In genomic region chr8:98797445-98797844, GRCm38 (mm10) we compare ENCODE assay signal across 13 mouse cellular contexts.
DNase-seq lines count a peak whose midpoint lies in the region; ATAC-seq and TF ChIP-seq lines count a peak whose summit lies in the region.
"Had no signal": no experiment of that assay in that cellular context is flagged by ENCODE, and none has a peak within 500 bp of the region (broad histone marks: within the 10 kb centered on the region; RNA-seq: fewer than 3 reads in every experiment).

No protein-coding gene starts in this region.

- no peak overlapping the region for H3K4me3 ChIP-seq in limb, embryonic 14.5 days (replicated peaks; ENCODE audit: low read length)
- no peak overlapping the region for H3K4me3 ChIP-seq in limb, embryonic 10.5 days
- H3K4me3 ChIP-seq in cerebellum, adult 2 months (replicated peaks; ENCODE audit: insufficient read depth, low read depth, low read length), result no peak overlapping the region
- H3K4me3 ChIP-seq: heart, embryonic 13.5 days; hindbrain, embryonic 15.5 days; liver, embryonic 15.5 days had no signal

- H3K9ac ChIP-seq in limb, embryonic 14.5 days (ENCODE audit: low read depth, low read length, severe bottlenecking), result no peak overlapping the region
- H3K9ac ChIP-seq: heart, embryonic 13.5 days; hindbrain, embryonic 15.5 days; liver, embryonic 15.5 days had no signal

- no peak overlapping the region for H3K4me2 ChIP-seq in limb, embryonic 14.5 days (replicated peaks; ENCODE audit: low read depth, low read length, severe bottlenecking)
- H3K4me2 ChIP-seq: heart, embryonic 13.5 days; hindbrain, embryonic 15.5 days; liver, embryonic 15.5 days had no signal

- no peak overlapping the region for H3K27ac ChIP-seq in limb, embryonic 14.5 days (replicated peaks; ENCODE audit: low read depth, low read length)
- H3K27ac ChIP-seq in limb, embryonic 10.5 days, result no peak overlapping the region
- no peak overlapping the region for H3K27ac ChIP-seq in cerebellum, adult 2 months (ENCODE audit: insufficient read depth, low read length)
- H3K27ac ChIP-seq: heart, embryonic 13.5 days; hindbrain, embryonic 15.5 days; kidney, postnatal 0 days; liver, embryonic 15.5 days had no signal

- no peaks in the 10 kb centered on the region for H3K36me3 ChIP-seq in limb, embryonic 14.5 days (ENCODE audit: control insufficient read depth, insufficient read depth, low read length)
- no peaks in the 10 kb centered on the region for H3K36me3 ChIP-seq in limb, embryonic 10.5 days
- H3K36me3 ChIP-seq: heart, embryonic 13.5 days; hindbrain, embryonic 15.5 days; liver, embryonic 15.5 days had no signal

- DNase-seq in limb, embryonic 14.5 days (ENCODE audit: low spot score), result peak; percentile 3
- no peak for DNase-seq in limb, embryonic 10.5 days (ENCODE audit: low spot score)
- DNase-seq in cerebellum, adult 2 months, result peak; percentile 73 to 90
- DNase-seq in layer of hippocampus, adult 18-20 months (ENCODE audit: low spot score in 2 of 2), result peak; percentile 29 to 48
- DNase-seq in lung, postnatal 4 days, result peak; percentile 8 to 41
- DNase-seq in thymus, postnatal 36 days, result no peak
- DNase-seq: thymus, postnatal 14 days had no signal

- no peak for ATAC-seq in limb, embryonic 14.5 days (ENCODE audit: low FRiP score, low read depth)
- ATAC-seq in erythroblast, adult 5-6 weeks (replicated peaks; ENCODE audit: low FRiP score, poor library complexity, severe bottlenecking), result no peak

- TF ChIP-seq CTCF in cerebellum, adult 2 months (IDR thresholded peaks at IDR 0.05; ENCODE audit: borderline replicate concordance, insufficient read depth, low read depth, low read length), result no peak

- no peaks in the 10 kb centered on the region for H3K4me1 ChIP-seq in limb, embryonic 14.5 days (ENCODE audit: control insufficient read depth, insufficient read depth, low read length)
- H3K4me1 ChIP-seq in limb, embryonic 10.5 days, result no peaks in the 10 kb centered on the region
- H3K4me1 ChIP-seq in cerebellum, adult 2 months (ENCODE audit: control insufficient read depth, insufficient read depth, low read length), result no peaks in the 10 kb centered on the region
- H3K4me1 ChIP-seq: heart, embryonic 13.5 days; hindbrain, embryonic 15.5 days; liver, embryonic 15.5 days had no signal

- no peak for TF ChIP-seq POLR2A in limb, embryonic 14.5 days (IDR thresholded peaks at IDR 0.05; ENCODE audit: borderline replicate concordance, extremely low read depth, insufficient read depth, insufficient read length)
- TF ChIP-seq POLR2A in cerebellum, adult 2 months (IDR thresholded peaks at IDR 0.05; ENCODE audit: borderline replicate concordance, insufficient read depth, low read length), result no peak

- H3K27me3 ChIP-seq in limb, embryonic 14.5 days (ENCODE audit: control insufficient read depth, insufficient read depth, low read length), result no peaks in the 10 kb centered on the region
- H3K27me3 ChIP-seq in limb, embryonic 10.5 days (ENCODE audit: low read depth, poor library complexity, severe bottlenecking), result no peaks in the 10 kb centered on the region
- H3K27me3 ChIP-seq in cerebellum, adult 2 months (ENCODE audit: control insufficient read depth, insufficient read depth, low read length), result no peaks in the 10 kb centered on the region
- H3K27me3 ChIP-seq: CH12.LX; heart, embryonic 13.5 days; hindbrain, embryonic 15.5 days; liver, embryonic 15.5 days had no signal

- 76% methylated on average over 2 of the region's 2 CpGs for WGBS in limb, embryonic 14.5 days
- 81% methylated on average over 2 of the region's 2 CpGs for WGBS in limb, embryonic 10.5 days
- 6% methylated on average over 2 of the region's 2 CpGs for WGBS in cerebellum, adult 2 months

- no peaks in the 10 kb centered on the region for H3K9me3 ChIP-seq in limb, embryonic 14.5 days (ENCODE audit: control insufficient read depth, low read length)
- H3K9me3 ChIP-seq in limb, embryonic 10.5 days (replicated peaks), result no peaks in the 10 kb centered on the region
- H3K9me3 ChIP-seq: heart, embryonic 13.5 days; hindbrain, embryonic 15.5 days; liver, embryonic 15.5 days had no signal

Comparison
In these comparisons a context has a peak if more than half of its experiments do, and no peak if none do; other contexts are left out.
1. DNase-seq: peak in limb, embryonic 14.5 days (single experiment), cerebellum, adult 2 months (2 of 2), layer of hippocampus, adult 18-20 months (2 of 2) and lung, postnatal 4 days (2 of 2); none in limb, embryonic 10.5 days (single experiment) and thymus, postnatal 36 days (0 of 2).